Mouse (Mus musculus) testis, adult 2 months (tissue): ENCODE results near the gene Hist1h2bf. TPM values are rescaled to one million over a fixed set of nuclear protein-coding genes. Genes with fewer than 3 reads are reported as not detected.
"Not testable (repeated sequence)": the region's sequence is repeated elsewhere in the genome, so short reads cannot be mapped to it uniquely, and the experiment has no call there.

Experiments
- H3K27ac ChIP-seq: fragments of 200-500 bp; 2 replicates; pipeline ENCODE4 v1.5.1; 2012; ENCODE audit warnings: low read depth, low read length; ENCODE audit not compliant: control insufficient read depth, insufficient read depth
- H3K27me3 ChIP-seq: fragments of 200-500 bp; 2 replicates; pipeline ENCODE4 v1.6.1; 2012; ENCODE audit warnings: mild to moderate bottlenecking, low read length, moderate library complexity; ENCODE audit not compliant: control insufficient read depth, insufficient read depth
- H3K36me3 ChIP-seq: fragments of 200-500 bp; 2 replicates; pipeline ENCODE4 v1.6.1; 2012; ENCODE audit warnings: mild to moderate bottlenecking, low read length; ENCODE audit not compliant: control insufficient read depth, insufficient read depth
- H3K4me1 ChIP-seq: fragments of 200-500 bp; 2 replicates; pipeline ENCODE4 v1.6.1; 2012; ENCODE audit warnings: low read length; ENCODE audit not compliant: control insufficient read depth, insufficient read depth
- H3K4me3 ChIP-seq: fragments of 200-500 bp; 2 replicates; pipeline ENCODE4 v1.5.1; 2012; ENCODE audit warnings: low read depth, mild to moderate bottlenecking, low read length, moderate library complexity, mixed read lengths; ENCODE audit not compliant: control insufficient read depth
- CTCF ChIP-seq: fragments of 200-500 bp; IDR thresholded peaks from 2 replicates; pipeline ENCODE4 v1.5.1; 2012; ENCODE audit warnings: low read depth, mild to moderate bottlenecking, inconsistent platforms, low read length, moderate library complexity; ENCODE audit not compliant: control insufficient read depth, insufficient read depth, insufficient replicate concordance
- POLR2A ChIP-seq: fragments of 200-500 bp; IDR thresholded peaks from 2 replicates; pipeline ENCODE4 v1.6.1; 2012; ENCODE audit warnings: low read depth, mild to moderate bottlenecking, inconsistent platforms, low read length, moderate library complexity; ENCODE audit not compliant: control insufficient read depth
- polyA plus RNA-seq: library from polyadenylated mRNA; depleted of rRNA; stranded (reverse); fragments of >200 nt; gene quantifications from 2 replicates; pipeline ENCODE4 v1.2.3, GENCODE M21; 2012

The Hist1h2bf gene
- polyA plus RNA-seq, 1 experiment, result 0.98 TPM

GRCm38 (mm10) chr13:23561883-23562659 lies 11.9 kb downstream of the Hist1h2bf start, which contains the start of gene Hist1h3e:
Hist1h3e (minus strand) TSS chr13:23562369.
- TF ChIP-seq POLR2A, result peak; percentile 83
- H3K4me3 ChIP-seq, result peak within 1 kb of the TSS; percentile 81
- not testable (repeated sequence) for H3K36me3 ChIP-seq, H3K4me1 ChIP-seq, H3K27me3 ChIP-seq
- peak within 1 kb of the TSS; percentile 75 for H3K27ac ChIP-seq

GRCm38 (mm10) chr13:23561531-23561882 lies 12.5 kb downstream of the Hist1h2bf start:
- not testable (repeated sequence) for H3K4me1 ChIP-seq, H3K27ac ChIP-seq, H3K27me3 ChIP-seq, H3K36me3 ChIP-seq, H3K4me3 ChIP-seq

- not testable (repeated sequence) for H3K36me3 ChIP-seq, H3K27ac ChIP-seq, H3K4me1 ChIP-seq, H3K27me3 ChIP-seq, H3K4me3 ChIP-seq
These were observed 13.3 kb downstream of the Hist1h2bf start for GRCm38 (mm10) chr13:23560699-23561098.

- no peaks in the 10 kb centered on the region for H3K36me3 ChIP-seq
- H3K4me3 ChIP-seq, result no peak overlapping the region; the same call in 1 of the 2 replicates
- H3K27ac ChIP-seq, result no peak overlapping the region
- no peak for TF ChIP-seq CTCF
- no peak for TF ChIP-seq POLR2A
- H3K4me1 ChIP-seq, result no peaks in the 10 kb centered on the region; the same call in 1 of the 2 replicates
- no peaks in the 10 kb centered on the region for H3K27me3 ChIP-seq
These were observed 17.1 kb downstream of the Hist1h2bf start for GRCm38 (mm10) chr13:23556906-23557305.

GRCm38 (mm10) chr13:23555839-23556416 lies 18.1 kb downstream of the Hist1h2bf start:
- Histone ChIP-seq H3K27ac (peak overlapping the region; percentile 76), H3K27me3 (no peaks in the 10 kb centered on the region), H3K4me1 (peaks cover 3% of the 10 kb centered on the region), H3K4me3 (peak overlapping the region; percentile 66), H3K36me3 (no peaks in the 10 kb centered on the region)
- TF ChIP-seq POLR2A (no peak), CTCF (no peak)

- no peak for TF ChIP-seq CTCF
- TF ChIP-seq POLR2A, result peak; percentile 39; the same call in 1 of the 2 replicates
- peak overlapping the region; percentile 66 for H3K4me3 ChIP-seq
These were observed 18.8 kb downstream of the Hist1h2bf start for GRCm38 (mm10) chr13:23554925-23555838.

GRCm38 (mm10) chr13:23554393-23554792 lies 19.6 kb downstream of the Hist1h2bf start:
- no peaks in the 10 kb centered on the region for H3K27me3 ChIP-seq
- no peaks in the 10 kb centered on the region for H3K36me3 ChIP-seq
- H3K27ac ChIP-seq, result no peak overlapping the region
- no peak overlapping the region for H3K4me3 ChIP-seq
- TF ChIP-seq POLR2A, result no peak
- TF ChIP-seq CTCF, result no peak
- peaks cover 3% of the 10 kb centered on the region for H3K4me1 ChIP-seq

More at GRCm38 (mm10) chr13:23554925-23555838, 18.8 kb downstream of the Hist1h2bf start:
- no peaks in the 10 kb centered on the region for H3K27me3 ChIP-seq
- H3K27ac ChIP-seq, result peak overlapping the region; percentile 76
- H3K36me3 ChIP-seq, result no peaks in the 10 kb centered on the region
- peaks cover 3% of the 10 kb centered on the region for H3K4me1 ChIP-seq
